Mouse (Mus musculus) liver, postnatal 0 days (tissue): ENCODE data around the gene Ercc1. TPM values are rescaled to one million over a fixed set of nuclear protein-coding genes. Genes with fewer than 3 reads are reported as not detected.

Experiments used
- ATAC-seq: fragments of 200-750 bp; cut with Nextera tagmentation; 2 replicates; pipeline ENCODE4 v1.8.0; 2017; ENCODE audit warnings: mild to moderate bottlenecking, moderate library complexity
- DNase-seq: peaks from one replicate; pipeline ENCODE4 v3.0.0-alpha.2; 2016
- H3K27ac ChIP-seq: fragments of 300-500 bp; sonication (generic); 2 replicates; pipeline ENCODE4 v1.5.1; 2014; ENCODE audit warnings: antibody characterized with exemption, moderate library complexity, mild to moderate bottlenecking, low read depth
- H3K27me3 ChIP-seq: fragments of 300-500 bp; sonication (generic); 2 replicates; pipeline ENCODE4 v1.6.1; 2014; ENCODE audit warnings: low read length, control low read depth, mixed read lengths; ENCODE audit not compliant: insufficient read depth
- H3K36me3 ChIP-seq: fragments of 300-500 bp; sonication (generic); replicated peaks from 2 replicates; pipeline ENCODE4 v1.6.1; 2014; ENCODE audit warnings: mild to moderate bottlenecking, control low read depth, low read length, moderate library complexity, mixed read lengths; ENCODE audit not compliant: insufficient read depth
- H3K4me1 ChIP-seq: fragments of 300-500 bp; sonication (generic); 2 replicates; pipeline ENCODE4 v1.6.1; 2014; ENCODE audit warnings: antibody characterized with exemption, mild to moderate bottlenecking, control low read depth; ENCODE audit not compliant: insufficient read depth
- H3K4me2 ChIP-seq: fragments of 300-500 bp; sonication (generic); 2 replicates; pipeline ENCODE4 v1.6.1; 2014; ENCODE audit warnings: low read depth, mild to moderate bottlenecking, low read length, moderate library complexity, mixed read lengths
- H3K4me3 ChIP-seq: fragments of 300-500 bp; sonication (generic); 2 replicates; pipeline ENCODE4 v1.5.1; 2014; ENCODE audit warnings: low read depth, low read length
- H3K9ac ChIP-seq: fragments of 300-500 bp; sonication (generic); replicated peaks from 2 replicates; pipeline ENCODE4 v1.6.1; 2014; ENCODE audit warnings: mild to moderate bottlenecking, moderate library complexity
- H3K9me3 ChIP-seq: fragments of 300-500 bp; sonication (generic); 2 replicates; pipeline ENCODE4 v1.6.1; 2016; ENCODE audit warnings: mild to moderate bottlenecking, control low read depth, low read length, mixed read lengths
- CTCF ChIP-seq: sonication (generic); IDR thresholded peaks from 2 replicates; pipeline ENCODE4 v1.5.1; 2016; ENCODE audit warnings: antibody characterized with exemption, low read depth
- EP300 ChIP-seq: IDR thresholded peaks from 2 replicates; pipeline ENCODE4 v1.6.1; 2016; ENCODE audit warnings: antibody characterized with exemption, low read depth, mild to moderate bottlenecking
- WGBS: fragments of 180-500 bp; shearing (Covaris S2); extraction: QIAGEN DNeasy Blood & Tissue Kit; methylation state at CpG from one replicate; pipeline ENCODE4 v1.1.7; 2014; ENCODE audit not compliant: insufficient replicate concordance; 5-methylcytosine and 5-hydroxymethylcytosine counted together
- polyA plus RNA-seq: library from polyadenylated mRNA; unstranded; fragments of >200 nt; fragmentation: Nextera tagmentation; extraction: Ambion mirVana; gene quantifications from 2 replicates; pipeline ENCODE4 v1.2.1, GENCODE M21; 2015

The Ercc1 gene
- polyA plus RNA-seq, 1 experiment from 2014 or later = 9.8 TPM

GRCm38 (mm10) chr7:19301461-19302263 is 42.9 kb upstream of the Ercc1 start:
- peak overlapping the region; percentile 44; the same call in 1 of the 2 replicates for H3K4me3 ChIP-seq
- no peak for DNase-seq
- no peak for TF ChIP-seq EP300
- no peak for TF ChIP-seq CTCF
- no peaks in the 10 kb centered on the region for H3K9me3 ChIP-seq
- H3K4me1 ChIP-seq = peaks cover 15% of the 10 kb centered on the region; the same call in 1 of the 2 replicates
- peak overlapping the region; percentile 61 for H3K4me2 ChIP-seq
- H3K27ac ChIP-seq = no peak overlapping the region
- H3K9ac ChIP-seq = 0 out of 2 replicates have a peak overlapping the region, but pooled peaks have one; percentile 42
- WGBS = 12% methylated on average over 16 of the region's 16 CpGs
- H3K27me3 ChIP-seq = peaks cover 52% of the 10 kb centered on the region
- no peaks in the 10 kb centered on the region for H3K36me3 ChIP-seq
- ATAC-seq = no peak

GRCm38 (mm10) chr7:19302264-19303045 is 42.1 kb upstream of the Ercc1 start:
- H3K9me3 ChIP-seq = no peaks in the 10 kb centered on the region
- no peaks in the 10 kb centered on the region for H3K36me3 ChIP-seq
- H3K4me3 ChIP-seq = no peak overlapping the region
- H3K27me3 ChIP-seq = peaks cover 59% of the 10 kb centered on the region
- no peak overlapping the region for H3K4me2 ChIP-seq
- DNase-seq = no peak
- no peak for ATAC-seq
- 50% methylated on average over 13 of the region's 13 CpGs for WGBS
- peaks cover 15% of the 10 kb centered on the region; the same call in 1 of the 2 replicates for H3K4me1 ChIP-seq
- TF ChIP-seq CTCF (no peak), EP300 (no peak)
- no peak overlapping the region for H3K27ac ChIP-seq
- H3K9ac ChIP-seq = no peak overlapping the region

GRCm38 (mm10) chr7:19303046-19303305 is 41.6 kb upstream of the Ercc1 start:
- 75% methylated on average over 12 of the region's 12 CpGs for WGBS
- no peak overlapping the region for H3K9ac ChIP-seq
- ATAC-seq = no peak
- no peaks in the 10 kb centered on the region for H3K9me3 ChIP-seq
- H3K4me1 ChIP-seq = peaks cover 18% of the 10 kb centered on the region; the same call in 1 of the 2 replicates
- no peak overlapping the region for H3K4me3 ChIP-seq
- TF ChIP-seq CTCF (no peak), EP300 (no peak)
- no peaks in the 10 kb centered on the region for H3K36me3 ChIP-seq
- DNase-seq = no peak
- no peak overlapping the region for H3K4me2 ChIP-seq
- peaks cover 63% of the 10 kb centered on the region for H3K27me3 ChIP-seq
- no peak overlapping the region for H3K27ac ChIP-seq

GRCm38 (mm10) chr7:19303770-19304169 is 40.8 kb upstream of the Ercc1 start:
- no peaks in the 10 kb centered on the region for H3K36me3 ChIP-seq
- H3K9ac ChIP-seq = no peak overlapping the region
- H3K4me2 ChIP-seq = peak overlapping the region; percentile 33; the same call in 1 of the 2 replicates
- H3K27me3 ChIP-seq = peaks cover 63% of the 10 kb centered on the region
- WGBS = 2% methylated on average over 16 of the region's 16 CpGs
- DNase-seq (peak; percentile 88), ATAC-seq (no peak)
- H3K27ac ChIP-seq = no peak overlapping the region
- no peak overlapping the region; the same call in 1 of the 2 replicates for H3K4me3 ChIP-seq
- peaks cover 21% of the 10 kb centered on the region for H3K4me1 ChIP-seq
- no peaks in the 10 kb centered on the region for H3K9me3 ChIP-seq
- TF ChIP-seq EP300 (no peak), CTCF (peak; percentile 89)

- 0 out of 2 replicates have a peak overlapping the region, but pooled peaks have one; percentile 11 for H3K9ac ChIP-seq
- WGBS = 2% methylated on average over 45 of the region's 48 CpGs
- no peak for ATAC-seq
- H3K36me3 ChIP-seq = no peaks in the 10 kb centered on the region
- H3K27ac ChIP-seq = no peak overlapping the region
- peak overlapping the region; percentile 33 for H3K4me3 ChIP-seq
- no peak for DNase-seq
- TF ChIP-seq CTCF = no peak
- no peak for TF ChIP-seq EP300
- H3K4me1 ChIP-seq = peaks cover 30% of the 10 kb centered on the region
- H3K9me3 ChIP-seq = no peaks in the 10 kb centered on the region
- peaks cover 63% of the 10 kb centered on the region for H3K27me3 ChIP-seq
- H3K4me2 ChIP-seq = peak overlapping the region; percentile 64
Measured at GRCm38 (mm10) chr7:19304501-19305412, 39.8 kb upstream of the Ercc1 start.
